Mouse (Mus musculus) adrenal gland, postnatal 10 days (tissue): ENCODE measurements at regions not wholly inside any gene's neighbourhood (a gene's known extent, or its start where the extent isn't known, plus 50 kb on each side); places are given as distances from the start of the nearest gene placed in this dataset.
A peak's percentile ranks its signal among the peaks of the same experiment; 100 is the strongest.
"Not testable (repeated sequence)": the region's sequence is repeated elsewhere in the genome, so short reads cannot be mapped to it uniquely, and the experiment has no call there.

Experiments used
- DNase-seq: peaks from one replicate; pipeline ENCODE4 v3.0.0; 2021; ENCODE audit warnings: mixed read lengths

- DNase-seq: no peak
Measured at GRCm38 (mm10) chr5:45382804-45383203, 67.2 kb downstream of the Qdpr start.

GRCm38 (mm10) chr5:45378486-45378885 is 71.5 kb downstream of the Qdpr start:
- DNase-seq: no peak

DNA sequence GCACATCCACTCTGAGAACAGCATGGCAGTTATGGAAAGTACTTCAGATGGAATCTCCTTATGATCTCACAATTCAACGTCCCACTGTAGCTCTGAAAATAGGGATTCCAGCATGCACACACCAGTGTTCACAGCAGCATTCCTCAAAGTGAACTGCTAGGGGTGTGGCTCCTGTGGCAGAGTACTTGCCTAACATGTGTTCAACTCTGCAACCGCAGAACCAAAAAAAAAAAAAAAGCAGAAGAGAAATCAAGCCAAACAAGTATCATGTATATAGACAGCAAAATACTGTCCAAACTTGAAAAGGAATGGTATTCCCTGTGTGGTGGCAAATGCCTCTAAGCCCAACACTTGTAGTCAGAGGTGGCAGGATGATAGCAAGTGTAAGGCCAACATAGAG is 77.0 kb downstream of the Qdpr start:
- no peak for DNase-seq

DNA sequence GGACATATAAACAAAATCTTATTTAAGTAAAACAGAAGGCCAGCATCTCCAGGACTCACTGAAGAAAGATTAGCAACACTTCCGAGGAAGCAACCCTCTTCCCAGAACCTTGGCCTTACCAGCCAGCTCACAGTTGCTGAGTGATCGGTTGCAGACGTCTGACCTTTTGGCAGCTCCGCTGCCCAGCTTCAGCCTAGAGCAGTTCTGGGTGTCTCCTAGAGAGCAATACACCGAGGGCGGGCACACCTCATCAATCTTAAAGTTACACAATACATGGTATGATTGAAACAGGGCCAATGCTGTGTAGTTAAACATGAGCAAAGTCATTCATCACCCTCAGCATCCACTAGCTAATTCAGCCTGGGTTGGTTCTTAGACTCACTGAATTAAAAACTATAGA is 81.6 kb downstream of the Qdpr start:
- DNase-seq: peak; percentile 33

- no peak for DNase-seq
Measured at GRCm38 (mm10) chr5:45360189-45360588, 89.8 kb downstream of the Qdpr start.

DNA sequence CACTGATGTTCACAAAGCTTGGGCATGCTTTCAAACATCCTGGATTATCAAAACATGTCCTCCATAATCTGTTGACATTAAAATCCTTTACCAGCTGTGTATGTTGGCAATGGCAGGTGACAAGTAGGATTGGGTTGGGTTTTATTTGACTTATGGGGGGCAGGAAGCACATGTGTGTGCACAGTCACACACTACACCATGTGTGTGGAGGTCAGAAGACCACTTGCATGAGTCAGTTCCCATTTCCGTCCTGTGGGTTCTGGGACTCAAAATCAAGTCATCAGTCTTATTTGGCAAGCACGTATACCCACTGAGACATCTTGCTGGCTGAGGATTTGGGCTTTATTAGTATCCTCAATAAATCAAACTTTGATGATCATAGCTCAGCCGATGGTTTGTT is 109.6 kb downstream of the Qdpr start:
- no peak for DNase-seq

DNA sequence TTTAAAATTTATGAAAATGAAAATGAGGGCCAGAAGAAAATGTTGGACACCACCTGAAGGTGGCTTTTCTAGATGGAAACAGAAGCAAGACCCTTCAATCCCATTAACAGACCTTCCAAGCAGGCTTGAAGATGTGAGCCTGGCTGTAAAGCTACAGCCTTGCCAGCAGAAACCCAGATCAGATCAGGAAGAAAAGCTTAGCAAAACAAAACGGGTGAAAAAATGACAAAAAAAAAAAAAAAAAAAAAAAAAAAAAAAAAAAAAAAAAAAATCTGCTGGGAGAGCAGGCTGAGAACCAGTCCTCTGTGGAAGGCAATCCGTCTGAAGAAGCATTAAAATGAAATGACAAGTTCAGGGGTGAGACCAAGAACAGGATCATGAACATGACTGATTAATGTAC is 113.2 kb downstream of the Qdpr start:
- DNase-seq: no peak

DNA sequence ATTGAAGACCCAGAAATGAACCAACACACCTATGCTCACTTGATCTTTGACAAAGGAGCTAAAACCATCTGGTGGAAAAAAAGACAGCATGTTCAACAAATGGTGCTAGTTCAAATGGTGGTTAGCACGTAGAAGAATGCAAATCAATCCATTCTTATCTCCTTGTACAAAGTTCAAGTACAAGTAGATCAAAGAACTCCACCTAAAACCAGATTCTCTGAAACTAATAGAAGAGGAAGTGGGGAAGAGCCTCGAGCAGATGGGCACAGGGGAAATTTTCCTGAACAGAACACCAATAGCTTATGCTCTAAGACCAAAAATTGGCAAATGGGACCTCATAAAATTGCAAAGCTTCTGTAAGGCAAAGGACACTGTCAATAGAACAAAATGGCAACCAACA is 125.6 kb downstream of the Qdpr start:
- DNase-seq: not testable (repeated sequence)

GRCm38 (mm10) chr5:45323500-45323899 is 126.5 kb downstream of the Qdpr start:
- peak; percentile 5 for DNase-seq

DNA sequence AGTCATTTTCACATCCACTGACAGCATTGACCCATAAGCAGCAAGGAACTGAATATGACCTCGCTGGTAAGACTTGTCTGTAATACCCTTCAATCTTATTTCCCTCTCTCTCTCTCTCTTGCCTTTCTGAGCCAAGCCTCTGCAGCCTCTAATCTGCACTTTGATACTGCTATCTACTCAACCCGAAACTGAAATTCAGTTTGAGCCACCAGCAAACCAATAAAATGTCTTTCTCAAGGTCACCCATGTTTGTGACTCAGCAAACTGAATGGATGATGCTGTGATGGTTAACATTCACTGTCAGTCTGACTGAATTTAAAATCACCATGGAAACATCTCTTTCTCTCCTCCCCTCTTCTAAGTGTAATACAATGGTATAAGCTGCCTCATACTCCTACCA is 132.0 kb downstream of the Qdpr start:
- no peak for DNase-seq

DNA sequence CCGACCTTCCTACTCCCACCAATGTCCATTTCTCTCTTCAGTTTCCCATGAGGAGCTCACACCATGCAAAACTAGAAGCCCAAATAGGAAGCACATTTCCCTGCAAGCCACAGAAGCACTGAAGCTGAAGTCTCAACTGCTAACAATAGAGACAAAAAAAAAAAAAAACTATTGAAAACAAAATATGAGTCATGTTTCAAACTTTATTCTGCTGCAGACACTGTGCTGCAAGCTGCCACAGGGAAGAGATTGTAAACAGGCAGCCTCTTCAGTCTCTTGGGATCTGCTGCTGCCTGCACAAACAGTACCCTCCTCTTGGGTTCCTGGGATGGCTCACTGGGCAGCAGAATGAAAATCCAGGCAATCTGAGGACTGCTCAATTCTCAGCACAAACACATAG is 148.9 kb downstream of the Qdpr start:
- no peak for DNase-seq

DNA sequence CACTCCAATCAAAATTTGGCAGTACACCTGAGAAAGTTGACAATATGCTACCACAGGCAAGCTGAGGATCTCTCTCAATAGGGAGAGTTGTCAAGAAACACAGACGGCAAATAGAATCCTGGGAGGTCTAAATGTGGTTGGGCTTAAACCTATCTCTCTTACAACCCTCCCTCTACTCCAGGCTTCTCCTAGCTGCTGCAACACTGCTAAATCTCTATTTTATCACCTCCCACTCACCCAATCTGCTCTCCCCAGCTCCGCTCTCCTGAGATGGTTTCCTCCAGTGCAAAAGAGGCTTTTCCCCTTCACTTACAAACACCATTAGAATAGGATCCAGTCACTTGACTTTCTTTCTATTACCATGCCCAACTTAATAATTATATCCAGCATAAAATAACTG is 151.2 kb downstream of the Qdpr start:
- DNase-seq: no peak

DNA sequence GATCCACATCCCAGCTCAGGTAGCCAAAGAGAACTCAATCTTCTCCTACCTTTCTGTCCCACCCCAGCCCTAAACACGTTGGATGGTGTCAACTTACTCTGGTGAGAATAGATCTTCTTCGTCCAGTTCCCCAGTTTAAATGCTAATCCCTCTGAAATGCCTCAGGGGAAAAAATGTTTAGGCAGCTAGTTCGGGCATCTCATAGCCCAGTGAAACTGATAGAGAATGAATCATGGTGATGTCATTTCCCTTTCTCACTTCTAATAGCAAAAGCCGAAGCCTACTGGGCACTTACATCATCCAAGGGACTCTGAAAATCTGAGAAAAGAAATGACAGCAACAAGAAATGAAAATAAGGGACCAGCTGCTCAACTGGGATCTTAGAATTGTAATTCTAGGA is 154.9 kb downstream of the Qdpr start:
- no peak for DNase-seq

DNA sequence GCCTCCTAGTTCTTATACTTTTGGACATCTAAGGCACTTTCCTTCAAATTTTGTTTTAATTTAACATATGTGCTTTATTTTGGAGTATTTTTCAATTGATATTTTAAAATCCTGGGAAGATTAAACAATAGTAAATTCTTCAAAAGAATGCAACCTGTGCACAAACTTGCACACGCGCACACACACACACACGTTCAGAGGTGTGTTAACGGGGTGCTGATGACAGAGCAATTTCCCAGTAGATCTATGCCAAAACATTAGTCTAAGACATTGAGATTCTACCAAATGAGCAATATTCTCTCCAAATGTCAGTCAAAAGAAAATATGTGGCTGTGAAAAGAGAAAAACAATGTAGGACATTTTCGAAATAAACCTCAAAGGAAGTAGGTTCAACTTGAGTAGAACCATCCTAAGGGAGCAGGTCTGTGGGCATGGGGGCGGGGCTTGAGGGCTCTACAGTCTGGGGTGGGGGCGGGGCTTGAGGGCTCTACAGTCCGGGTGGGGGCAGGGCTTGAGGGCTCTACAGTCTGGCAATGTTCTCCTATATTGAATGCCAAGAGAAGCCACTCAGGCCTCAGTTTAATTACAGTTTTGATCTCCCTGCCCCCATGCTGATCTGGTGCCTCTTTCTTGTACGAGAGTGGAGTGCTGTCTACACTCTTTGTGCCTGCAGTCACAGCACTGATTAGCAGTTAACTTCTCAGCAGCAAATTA is 157.0 kb downstream of the Qdpr start:
- peak; percentile 16 for DNase-seq

- peak; percentile 74 for DNase-seq
Measured at GRCm38 (mm10) chr5:45292383-45292782, 157.7 kb downstream of the Qdpr start.

- no peak for DNase-seq
Measured at GRCm38 (mm10) chr5:45291752-45292151, 158.3 kb downstream of the Qdpr start.

DNA sequence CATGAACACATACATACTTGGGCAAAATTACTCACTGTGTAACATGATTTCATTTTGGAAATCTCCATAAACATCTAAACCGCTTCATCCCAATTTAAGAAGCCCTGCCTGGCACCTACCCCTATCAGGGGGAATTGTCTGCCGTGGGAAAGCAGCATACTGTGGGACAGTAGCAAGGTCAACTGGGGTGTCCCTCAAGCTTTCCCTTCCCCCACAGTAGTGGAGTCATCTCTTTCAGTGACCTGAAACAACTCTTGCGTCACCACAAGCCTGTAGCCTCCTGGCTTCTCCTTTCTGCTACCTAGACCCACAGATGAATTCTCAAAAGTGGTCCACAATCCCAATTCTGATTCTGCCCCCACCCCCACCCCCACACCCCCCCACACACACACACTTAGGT is 158.8 kb downstream of the Qdpr start:
- peak; percentile 11 for DNase-seq

GRCm38 (mm10) chr5:45286454-45286853 is 163.6 kb downstream of the Qdpr start:
- DNase-seq: no peak

GRCm38 (mm10) chr5:45284680-45285079 is 165.4 kb downstream of the Qdpr start:
- DNase-seq: no peak

DNA sequence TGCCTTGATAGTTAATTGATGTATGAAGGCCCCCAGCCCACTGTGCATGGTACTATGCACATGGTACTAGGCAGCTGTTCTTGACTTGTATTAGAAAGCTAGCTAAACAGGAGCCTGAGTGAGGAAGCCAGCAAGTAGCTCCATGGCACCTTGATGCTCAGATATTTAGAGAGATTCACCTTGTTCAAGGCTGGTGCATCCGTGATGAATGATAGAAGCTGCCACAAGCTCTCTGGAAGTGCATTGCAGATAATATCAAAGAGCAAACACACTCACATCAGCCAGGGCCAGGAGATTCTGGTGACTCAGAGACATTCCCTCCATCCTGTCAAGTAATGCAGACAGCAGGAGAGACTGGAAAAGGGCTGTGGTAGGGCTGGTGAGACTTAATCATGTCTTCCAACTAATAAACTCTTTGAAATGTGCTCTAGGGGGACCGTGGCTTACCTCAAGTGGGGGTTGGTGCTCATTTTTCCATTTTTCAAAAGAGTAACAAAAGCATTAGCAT is 166.1 kb downstream of the Qdpr start:
- DNase-seq: peak; percentile 14

DNA sequence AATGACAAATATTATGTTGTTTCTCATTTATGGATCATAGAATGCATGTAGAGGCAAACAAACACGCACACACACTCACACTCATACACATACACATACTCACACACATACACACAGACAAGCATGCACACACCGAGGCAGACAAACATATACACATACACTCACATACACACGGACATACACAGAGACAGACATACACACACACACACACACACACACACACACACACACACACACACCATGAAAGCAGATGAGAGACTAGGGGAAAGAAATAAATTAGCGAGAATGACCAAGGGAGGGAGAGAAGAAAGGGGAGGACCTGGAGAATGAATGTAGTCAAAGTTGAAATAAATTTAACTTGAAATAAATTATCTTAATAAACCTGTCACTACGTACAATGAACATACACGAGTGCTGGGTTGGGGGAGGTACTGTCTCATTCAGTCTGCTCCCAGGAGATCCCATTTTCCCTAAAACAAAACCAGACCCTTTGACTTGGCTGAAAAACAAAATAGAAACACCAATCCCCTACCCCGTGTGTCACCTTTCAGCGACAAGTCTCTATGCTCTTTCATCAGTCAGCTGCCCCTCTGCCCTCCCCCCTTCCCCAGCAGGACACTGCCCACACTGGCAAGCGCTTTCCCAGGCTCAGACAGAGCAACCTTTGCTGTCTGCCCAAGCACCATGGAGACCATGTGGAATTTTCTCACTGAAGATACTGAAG is 167.7 kb downstream of the Qdpr start:
- no peak for DNase-seq

DNA sequence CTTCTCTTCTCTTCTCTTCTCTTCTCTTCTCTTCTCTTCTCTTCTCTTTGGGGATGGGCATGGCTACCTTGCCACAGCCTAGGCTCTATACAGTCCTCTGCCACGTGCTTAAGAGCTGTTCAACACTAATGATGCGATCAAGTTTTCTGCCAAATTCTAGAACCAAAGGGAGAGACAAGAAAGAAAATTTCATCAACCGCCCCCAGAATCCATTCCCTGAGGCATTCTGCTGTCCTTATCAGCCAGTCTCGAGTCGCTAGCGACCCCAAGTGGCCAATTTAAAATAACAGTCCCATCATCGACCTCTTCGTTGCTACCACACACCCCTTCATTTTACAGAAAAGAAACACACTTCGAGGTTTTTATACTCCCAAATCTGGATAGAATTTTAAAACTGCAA is 171.5 kb downstream of the Qdpr start:
- peak; percentile 90 for DNase-seq

DNA sequence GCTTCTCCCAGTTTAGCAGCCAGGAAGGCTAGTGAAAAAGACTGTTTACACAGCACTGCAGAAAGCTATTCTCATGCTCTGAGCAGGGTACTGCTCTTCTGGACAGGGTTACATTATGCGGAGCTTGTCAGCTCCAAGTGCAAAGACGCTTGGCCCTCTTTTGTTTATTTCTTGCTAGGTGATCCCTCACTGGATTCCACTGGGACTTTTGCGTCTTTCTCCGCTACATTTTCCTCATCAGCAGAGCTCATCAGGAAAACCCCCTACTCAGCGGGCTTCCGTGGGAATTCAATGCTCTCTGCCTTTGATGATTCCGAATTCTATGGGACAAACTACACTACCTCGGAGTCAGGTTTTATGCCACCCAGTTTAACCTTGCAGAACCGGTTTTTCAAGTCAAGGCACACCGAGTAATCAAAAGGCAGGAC is 172.0 kb downstream of the Qdpr start:
- DNase-seq: peak; percentile 6

DNA sequence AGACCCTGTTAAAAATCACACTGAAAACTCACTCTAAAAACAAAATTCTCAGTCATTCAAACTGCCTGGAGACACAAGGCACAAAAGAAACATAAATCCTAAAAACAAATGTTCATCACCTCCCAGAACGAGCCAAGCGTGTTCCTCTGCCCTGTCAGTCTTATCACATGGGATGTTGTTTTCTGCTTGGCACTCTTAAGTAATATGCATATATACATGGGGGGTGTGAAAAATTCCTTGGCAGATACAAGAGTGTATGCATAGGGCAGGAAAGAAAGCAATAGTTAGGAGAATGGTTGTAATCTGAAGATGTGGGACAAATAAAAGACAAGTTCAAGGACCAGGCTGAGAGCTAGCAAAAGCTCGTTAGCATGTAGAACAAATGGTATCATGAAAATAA is 179.4 kb downstream of the Qdpr start:
- DNase-seq: no peak
